Mouse (Mus musculus) cerebellum, postnatal 25 days (tissue): ENCODE data around the gene Trmt61a.
A peak's percentile ranks its signal among the peaks of the same experiment; 100 is the strongest.

Source experiments
- DNase-seq, 2 experiments: peaks; one replicate each; pipeline ENCODE4 v3.0.0; 2021; ENCODE audit warnings: mixed read lengths in 2 of 2

Gene Trmt61a

GRCm38 (mm10) chr12:111672581-111672980 is 5.3 kb upstream of the Trmt61a start:
- peak in 1 of 2 experiments; percentile 71 for DNase-seq

GRCm38 (mm10) chr12:111674850-111675486 is 2.9 kb upstream of the Trmt61a start:
- DNase-seq = no peak

GRCm38 (mm10) chr12:111675797-111676580 is 1.9 kb upstream of the Trmt61a start:
- no peak for DNase-seq

- peak in 1 of 2 experiments; percentile 61 for DNase-seq
Measured at GRCm38 (mm10) chr12:111677421-111677820, 484 bp upstream of the Trmt61a start.

- no peak for DNase-seq
Measured at GRCm38 (mm10) chr12:111678670-111678933, 697 bp downstream of the Trmt61a start.

- no peak for DNase-seq
Measured at GRCm38 (mm10) chr12:111678997-111679396, 1.1 kb downstream of the Trmt61a start.

- DNase-seq = no peak
Measured at GRCm38 (mm10) chr12:111680661-111681060, 2.8 kb downstream of the Trmt61a start.

- DNase-seq = no peak
Measured at GRCm38 (mm10) chr12:111681305-111681704, 3.4 kb downstream of the Trmt61a start.

GRCm38 (mm10) chr12:111682003-111682402 is 4.1 kb downstream of the Trmt61a start:
- no peak for DNase-seq

GRCm38 (mm10) chr12:111682806-111683205 is 4.9 kb downstream of the Trmt61a start:
- DNase-seq = no peak

- DNase-seq = no peak
Measured at GRCm38 (mm10) chr12:111686390-111686789, 8.5 kb downstream of the Trmt61a start.

GRCm38 (mm10) chr12:111687350-111688068 is 9.6 kb downstream of the Trmt61a start:
- DNase-seq = peak; percentile 74 to 79

GRCm38 (mm10) chr12:111688069-111688428 is 10.1 kb downstream of the Trmt61a start:
- DNase-seq = peak in 1 of 2 experiments; percentile 72

GRCm38 (mm10) chr12:111689426-111689825 is 11.5 kb downstream of the Trmt61a start:
- DNase-seq = peak in 1 of 2 experiments; percentile 68

- peak in 1 of 2 experiments; percentile 52 for DNase-seq
Measured at GRCm38 (mm10) chr12:111691346-111691872, 13.5 kb downstream of the Trmt61a start.

GRCm38 (mm10) chr12:111692899-111693298 is 15.0 kb downstream of the Trmt61a start:
- no peak for DNase-seq

- DNase-seq = peak; percentile 38 to 57
Measured at GRCm38 (mm10) chr12:111693341-111694270, 15.7 kb downstream of the Trmt61a start.

GRCm38 (mm10) chr12:111694271-111694781 is 16.4 kb downstream of the Trmt61a start:
- peak; percentile 33 to 53 for DNase-seq

GRCm38 (mm10) chr12:111694880-111695804 is 17.2 kb downstream of the Trmt61a start:
- DNase-seq = peak; percentile 41 to 60

- peak; percentile 84 to 87 for DNase-seq
Measured at GRCm38 (mm10) chr12:111696239-111696638, 18.3 kb downstream of the Trmt61a start.

GRCm38 (mm10) chr12:111697708-111698107 is 19.8 kb downstream of the Trmt61a start:
- DNase-seq = no peak
